Mouse (Mus musculus): ENCODE data around the gene Fate1. TPM values are rescaled to one million over a fixed set of nuclear protein-coding genes. Genes with fewer than 3 reads are reported as not detected.
A peak's percentile ranks its signal among the peaks of the same experiment; 100 is the strongest.

Gene Fate1
- polyA plus RNA-seq, 1 experiment from 2014 or later: not detected

DNA sequence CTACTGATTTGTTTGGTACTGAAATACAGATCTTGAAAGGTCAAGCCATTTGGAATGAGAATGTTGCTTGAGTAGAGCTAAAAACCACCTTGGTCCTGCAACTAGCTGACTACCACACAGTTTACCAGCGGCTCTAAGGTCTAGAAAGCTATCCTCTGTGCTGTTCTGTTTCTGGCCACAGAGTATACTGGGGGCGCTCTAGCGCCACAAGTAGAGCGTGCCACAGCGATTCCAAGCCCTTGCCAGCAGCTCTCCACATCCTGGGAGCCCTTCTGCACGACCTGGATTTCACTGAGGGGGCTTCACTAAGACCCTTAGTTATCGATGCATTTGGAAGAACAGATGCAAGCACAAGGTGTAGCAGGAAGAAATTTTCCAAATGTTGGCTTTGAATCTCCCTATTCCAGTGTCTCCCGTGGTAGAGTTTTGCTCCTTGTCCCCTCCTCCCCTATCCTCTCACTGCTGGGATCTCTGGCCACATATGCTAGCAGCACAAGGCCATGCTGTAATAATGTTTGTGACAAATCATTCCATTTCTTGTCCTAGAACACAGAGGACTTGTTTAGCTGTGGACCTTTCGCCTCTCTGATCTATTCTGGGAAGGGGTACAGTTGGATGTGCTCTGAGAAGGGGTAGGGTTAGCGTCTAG is 50.1 kb downstream of the Fate1 start:
- Histone ChIP-seq H3K4me1 (replicated peaks; ENCODE audit: control insufficient read depth, insufficient read depth, low read length) (no peaks in the 10 kb centered on the region), H3K4me2 (replicated peaks) (no peak overlapping the region), H3K27ac (no peak overlapping the region), H3K4me3 (replicated peaks; ENCODE audit: low read length) (no peak overlapping the region), H3K9me3 (ENCODE audit: control insufficient read depth, low read length) (no peaks in the 10 kb centered on the region), H3K27me3 (ENCODE audit: control insufficient read depth, insufficient read depth, low read length) (no peaks in the 10 kb centered on the region), H3K36me3 (replicated peaks; ENCODE audit: control insufficient read depth, insufficient read depth) (no peaks in the 10 kb centered on the region), H3K9ac (no peak overlapping the region)
- whole genome bisulfite sequencing: 36% methylated on average over 10 of the region's 10 CpGs
- DNase-seq (ENCODE audit: low spot score) (peak; percentile 61), ATAC-seq (ENCODE audit: low FRiP score) (peak; percentile 60; the same call in 1 of the 2 replicates)

GRCm38 (mm10) chrX:72023542-72023941 is 50.8 kb downstream of the Fate1 start:
- WGBS: 64% methylated on average over 3 of the region's 3 CpGs
- Histone ChIP-seq H3K4me3 (replicated peaks; ENCODE audit: low read length) (no peak overlapping the region), H3K9me3 (ENCODE audit: control insufficient read depth, low read length) (no peaks in the 10 kb centered on the region), H3K36me3 (replicated peaks; ENCODE audit: control insufficient read depth, insufficient read depth) (no peaks in the 10 kb centered on the region), H3K4me2 (replicated peaks) (no peak overlapping the region), H3K27ac (no peak overlapping the region), H3K27me3 (ENCODE audit: control insufficient read depth, insufficient read depth, low read length) (no peaks in the 10 kb centered on the region), H3K9ac (no peak overlapping the region), H3K4me1 (replicated peaks; ENCODE audit: control insufficient read depth, insufficient read depth, low read length) (no peaks in the 10 kb centered on the region)
- DNase-seq (ENCODE audit: low spot score) (no peak), ATAC-seq (ENCODE audit: low FRiP score) (no peak)

Other genes starting within 250 kb of the Fate1 start
- gene Vma21, start 157.1 kb upstream of the Fate1 start, polyA plus RNA-seq (2014; fragmentation: Nextera tagmentation; extraction: Ambion mirVana): 46.1 and 50.7 TPM in 2 replicates
- 0.36 and 0.59 TPM in 2 replicates for gene Gm1141, start 52.0 kb upstream of the Fate1 start, polyA plus RNA-seq (2014; fragmentation: Nextera tagmentation; extraction: Ambion mirVana)
- 12.9 and 14.9 TPM in 2 replicates for gene Prrg3, start 10.4 kb upstream of the Fate1 start, polyA plus RNA-seq (2014; fragmentation: Nextera tagmentation; extraction: Ambion mirVana)
- gene Cnga2, start 18.9 kb downstream of the Fate1 start, polyA plus RNA-seq (2014; fragmentation: Nextera tagmentation; extraction: Ambion mirVana): 0.16 and 0.40 TPM in 2 replicates
- gene Magea4, start 249.0 kb downstream of the Fate1 start, polyA plus RNA-seq (2014; fragmentation: Nextera tagmentation; extraction: Ambion mirVana): not detected in 2 replicates

Data from hindbrain, embryonic 14.5 days (tissue).